Mouse (Mus musculus): ENCODE data around the gene Casc3. TPM values are rescaled to one million over a fixed set of nuclear protein-coding genes. Genes with fewer than 3 reads are reported as not detected.

The Casc3 gene
- polyA plus RNA-seq, 1 experiment = 72.2 TPM

DNA sequence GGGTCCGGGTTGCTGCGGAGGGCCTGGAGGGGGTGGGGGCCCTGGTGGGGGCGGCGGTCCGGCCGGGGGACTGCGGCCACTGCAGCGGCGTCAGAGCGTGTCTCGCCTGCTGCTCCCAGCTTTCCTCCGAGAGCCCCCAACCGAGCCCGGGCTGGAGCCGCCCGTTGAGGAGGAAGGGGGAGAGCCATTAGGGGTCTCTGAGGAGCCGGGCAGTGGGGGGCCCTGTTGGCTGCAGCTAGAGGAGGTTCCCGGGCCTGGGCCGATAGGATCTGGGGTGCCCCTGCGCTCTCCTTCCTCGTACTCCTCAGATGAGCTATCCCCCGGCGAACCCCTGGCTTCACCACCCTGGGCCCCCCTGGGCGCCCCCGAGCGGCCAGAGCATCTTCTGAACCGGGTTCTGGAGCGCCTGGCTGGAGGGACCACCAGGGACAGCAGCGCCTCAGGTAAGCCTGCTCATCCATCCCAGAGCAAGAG lies 32.6 kb downstream of the Casc3 start:
- TF ChIP-seq CTCF (IDR thresholded peaks at IDR 0.05; ENCODE audit: borderline replicate concordance, control insufficient read depth, extremely low read depth, insufficient read depth, low read length, poor library complexity) (0 out of 2 replicates have a peak, but pooled peaks have one; percentile 13), POLR2A (IDR thresholded peaks at IDR 0.05; ENCODE audit: control insufficient read depth, extremely low read depth, insufficient read depth, low read length, poor library complexity) (no peak)
- WGBS = 7% methylated on average over 28 of the region's 29 CpGs
- Histone ChIP-seq H3K4me1 (replicated peaks; ENCODE audit: control insufficient read depth, insufficient read depth, low read length) (peaks cover 15% of the 10 kb centered on the region), H3K27ac (ENCODE audit: control insufficient read depth, insufficient read depth, low read length) (no peak overlapping the region), H3K27me3 (ENCODE audit: control insufficient read depth, insufficient read depth, low read length) (no peaks in the 10 kb centered on the region), H3K36me3 (ENCODE audit: control insufficient read depth, insufficient read depth, low read length) (peaks cover 15% of the 10 kb centered on the region), H3K4me3 (ENCODE audit: control insufficient read depth, insufficient read depth, low read length) (peak overlapping the region; percentile 63)
- peak; percentile 46 for DNase-seq

DNA sequence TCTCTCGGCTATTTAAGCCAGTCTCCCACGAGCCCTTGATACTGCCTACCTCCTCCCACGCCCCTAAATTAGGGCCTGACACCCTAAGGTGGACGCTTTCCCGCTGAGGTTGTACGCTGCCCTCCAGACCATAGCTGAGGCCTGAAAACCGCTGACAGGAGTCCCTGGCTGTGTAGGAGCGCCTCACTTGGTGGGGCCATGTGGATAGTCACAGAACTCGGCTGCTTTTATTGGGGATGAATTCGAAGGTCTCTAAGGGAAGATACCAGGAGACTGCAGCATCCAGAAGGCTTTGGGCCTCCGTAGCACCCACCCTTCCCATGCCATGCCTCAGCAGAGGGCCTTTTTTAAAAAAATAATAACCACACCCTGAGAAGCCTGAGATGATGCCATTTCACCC lies 33.2 kb downstream of the Casc3 start:
- peaks cover 9% of the 10 kb centered on the region for H3K36me3 ChIP-seq (ENCODE audit: control insufficient read depth, insufficient read depth, low read length)
- WGBS = 91% methylated on average over 11 of the region's 11 CpGs
- no peak overlapping the region for H3K4me3 ChIP-seq (ENCODE audit: control insufficient read depth, insufficient read depth, low read length)
- no peak for TF ChIP-seq CTCF (IDR thresholded peaks at IDR 0.05; ENCODE audit: borderline replicate concordance, control insufficient read depth, extremely low read depth, insufficient read depth, low read length, poor library complexity)
- TF ChIP-seq POLR2A (IDR thresholded peaks at IDR 0.05; ENCODE audit: control insufficient read depth, extremely low read depth, insufficient read depth, low read length, poor library complexity) = no peak
- H3K27ac ChIP-seq (ENCODE audit: control insufficient read depth, insufficient read depth, low read length) = no peak overlapping the region
- no peaks in the 10 kb centered on the region for H3K27me3 ChIP-seq (ENCODE audit: control insufficient read depth, insufficient read depth, low read length)
- H3K4me1 ChIP-seq (replicated peaks; ENCODE audit: control insufficient read depth, insufficient read depth, low read length) = peaks cover 15% of the 10 kb centered on the region
- no peak for DNase-seq

DNA sequence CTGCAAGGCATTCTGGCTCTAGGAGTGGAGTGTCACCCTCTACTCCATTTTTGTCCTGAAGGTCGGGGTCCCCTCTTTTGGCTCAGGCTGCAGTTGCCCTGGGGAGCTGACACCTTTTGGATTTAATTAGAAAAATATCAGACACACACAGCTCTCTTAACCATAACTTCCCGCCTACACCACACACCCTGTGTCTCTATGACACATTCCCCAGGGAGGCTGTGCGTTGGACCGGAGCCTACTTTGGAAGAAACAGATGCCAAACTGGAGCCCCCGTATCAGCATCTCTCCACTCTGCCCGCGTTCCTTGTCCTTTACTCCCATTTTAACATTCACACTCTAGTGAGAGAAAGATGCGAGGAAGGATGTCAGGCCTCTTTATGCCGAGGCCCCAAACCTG lies 33.8 kb downstream of the Casc3 start:
- DNase-seq = no peak
- Histone ChIP-seq H3K4me3 (ENCODE audit: control insufficient read depth, insufficient read depth, low read length) (no peak overlapping the region), H3K27me3 (ENCODE audit: control insufficient read depth, insufficient read depth, low read length) (no peaks in the 10 kb centered on the region), H3K4me1 (replicated peaks; ENCODE audit: control insufficient read depth, insufficient read depth, low read length) (peaks cover 15% of the 10 kb centered on the region), H3K27ac (ENCODE audit: control insufficient read depth, insufficient read depth, low read length) (no peak overlapping the region), H3K36me3 (ENCODE audit: control insufficient read depth, insufficient read depth, low read length) (peaks cover 3% of the 10 kb centered on the region)
- 96% methylated on average over 9 of the region's 9 CpGs for WGBS
- no peak for TF ChIP-seq POLR2A (IDR thresholded peaks at IDR 0.05; ENCODE audit: control insufficient read depth, extremely low read depth, insufficient read depth, low read length, poor library complexity)
- no peak for TF ChIP-seq CTCF (IDR thresholded peaks at IDR 0.05; ENCODE audit: borderline replicate concordance, control insufficient read depth, extremely low read depth, insufficient read depth, low read length, poor library complexity)

DNA sequence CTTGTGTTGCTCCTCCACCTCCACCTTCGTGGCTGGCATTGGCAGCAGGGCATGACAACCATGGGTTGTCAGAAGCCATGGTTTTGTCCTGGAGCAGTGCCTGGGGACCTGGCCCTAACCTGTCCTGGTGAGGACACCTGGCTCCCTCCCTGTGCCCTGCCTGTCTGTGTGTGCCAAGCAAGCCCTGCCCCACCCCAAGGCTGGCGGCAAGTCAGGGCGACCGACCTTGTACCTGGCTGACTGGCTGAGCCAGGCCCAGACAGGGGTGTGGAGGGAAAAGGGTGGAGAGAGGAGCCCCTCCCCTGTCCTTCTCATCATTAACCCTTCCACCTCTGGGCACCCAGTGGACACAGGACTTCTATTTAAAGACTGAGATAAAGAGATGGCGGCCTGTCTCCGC lies 34.7 kb downstream of the Casc3 start:
- Histone ChIP-seq H3K4me3 (ENCODE audit: control insufficient read depth, insufficient read depth, low read length) (no peak overlapping the region), H3K27me3 (ENCODE audit: control insufficient read depth, insufficient read depth, low read length) (no peaks in the 10 kb centered on the region), H3K4me1 (replicated peaks; ENCODE audit: control insufficient read depth, insufficient read depth, low read length) (peaks cover 15% of the 10 kb centered on the region), H3K36me3 (ENCODE audit: control insufficient read depth, insufficient read depth, low read length) (no peaks in the 10 kb centered on the region), H3K27ac (ENCODE audit: control insufficient read depth, insufficient read depth, low read length) (no peak overlapping the region)
- DNase-seq = no peak
- 80% methylated on average over 6 of the region's 6 CpGs for WGBS
- TF ChIP-seq POLR2A (IDR thresholded peaks at IDR 0.05; ENCODE audit: control insufficient read depth, extremely low read depth, insufficient read depth, low read length, poor library complexity) (no peak), CTCF (IDR thresholded peaks at IDR 0.05; ENCODE audit: borderline replicate concordance, control insufficient read depth, extremely low read depth, insufficient read depth, low read length, poor library complexity) (no peak)

DNA sequence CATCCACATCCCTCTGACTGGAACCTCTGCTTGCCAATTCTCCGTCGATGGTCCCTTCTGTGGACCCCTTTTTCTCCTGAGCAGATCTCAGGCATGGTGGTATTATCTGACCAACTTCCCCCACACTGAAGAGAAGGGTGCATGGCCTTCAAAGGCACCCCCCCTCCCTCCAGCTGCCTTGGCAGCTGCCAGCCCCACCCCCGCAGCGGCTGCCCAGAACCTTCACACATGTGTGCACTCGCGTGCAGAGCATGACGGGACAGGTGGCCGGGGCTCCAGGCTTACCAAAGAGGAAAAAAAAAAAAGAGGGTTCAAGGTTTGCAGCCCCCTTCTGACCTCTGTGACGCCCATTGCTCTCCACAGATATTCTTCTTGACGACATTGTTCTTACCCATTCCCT lies 35.2 kb downstream of the Casc3 start:
- no peak overlapping the region for H3K27ac ChIP-seq (ENCODE audit: control insufficient read depth, insufficient read depth, low read length)
- no peaks in the 10 kb centered on the region for H3K36me3 ChIP-seq (ENCODE audit: control insufficient read depth, insufficient read depth, low read length)
- peak; percentile 44 for DNase-seq
- TF ChIP-seq CTCF (IDR thresholded peaks at IDR 0.05; ENCODE audit: borderline replicate concordance, control insufficient read depth, extremely low read depth, insufficient read depth, low read length, poor library complexity) = no peak
- TF ChIP-seq POLR2A (IDR thresholded peaks at IDR 0.05; ENCODE audit: control insufficient read depth, extremely low read depth, insufficient read depth, low read length, poor library complexity) = no peak
- no peak overlapping the region for H3K4me3 ChIP-seq (ENCODE audit: control insufficient read depth, insufficient read depth, low read length)
- 28% methylated on average over 10 of the region's 10 CpGs for WGBS
- peaks cover 15% of the 10 kb centered on the region for H3K4me1 ChIP-seq (replicated peaks; ENCODE audit: control insufficient read depth, insufficient read depth, low read length)
- H3K27me3 ChIP-seq (ENCODE audit: control insufficient read depth, insufficient read depth, low read length) = no peaks in the 10 kb centered on the region

DNA sequence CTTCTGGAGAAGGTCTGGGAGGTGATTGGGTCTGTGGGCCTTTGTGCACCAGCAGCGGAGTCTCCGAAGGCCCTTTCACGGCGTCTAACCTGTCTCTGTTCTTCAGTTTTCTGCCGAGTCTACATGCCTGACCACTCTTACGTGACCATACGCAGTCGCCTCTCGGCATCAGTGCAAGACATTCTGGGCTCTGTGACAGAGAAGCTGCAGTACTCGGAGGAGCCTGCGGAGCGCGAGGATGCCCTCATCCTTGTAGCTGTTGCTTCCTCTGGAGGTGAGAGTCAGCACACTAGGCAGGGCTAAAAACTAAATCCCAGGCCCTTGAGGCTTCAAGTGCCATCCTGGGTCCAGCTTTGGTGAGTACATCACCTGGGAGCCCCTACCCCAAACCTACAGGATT lies 41.3 kb downstream of the Casc3 start:
- no peak overlapping the region for H3K4me3 ChIP-seq (ENCODE audit: control insufficient read depth, insufficient read depth, low read length)
- no peak for TF ChIP-seq POLR2A (IDR thresholded peaks at IDR 0.05; ENCODE audit: control insufficient read depth, extremely low read depth, insufficient read depth, low read length, poor library complexity)
- no peak for TF ChIP-seq CTCF (IDR thresholded peaks at IDR 0.05; ENCODE audit: borderline replicate concordance, control insufficient read depth, extremely low read depth, insufficient read depth, low read length, poor library complexity)
- peaks cover 15% of the 10 kb centered on the region for H3K4me1 ChIP-seq (replicated peaks; ENCODE audit: control insufficient read depth, insufficient read depth, low read length)
- 93% methylated on average over 13 of the region's 13 CpGs for WGBS
- no peak for DNase-seq
- H3K36me3 ChIP-seq (ENCODE audit: control insufficient read depth, insufficient read depth, low read length) = no peaks in the 10 kb centered on the region
- no peak overlapping the region for H3K27ac ChIP-seq (ENCODE audit: control insufficient read depth, insufficient read depth, low read length)
- H3K27me3 ChIP-seq (ENCODE audit: control insufficient read depth, insufficient read depth, low read length) = no peaks in the 10 kb centered on the region

Data from thymus, adult 2 months (tissue).